Mouse (Mus musculus): Measurements from ENCODE around the gene Eif3a. TPM values are rescaled to one million over a fixed set of nuclear protein-coding genes. Genes with fewer than 3 reads are reported as not detected.
A peak's percentile ranks its signal among the peaks of the same experiment; 100 is the strongest.

Gene Eif3a
- polyA plus RNA-seq (2014; fragmentation: Nextera tagmentation; extraction: Ambion mirVana) = 122 and 140 TPM in 2 replicates

GRCm38 (mm10) chr19:60790551-60791161 is at the start of gene Eif3a:
Gene Eif3a, minus strand, starts transcription at chr19:60790658.
- H3K4me1 ChIP-seq (ENCODE audit: control insufficient read depth, insufficient read depth, low read length) = peaks cover 20% of the 10 kb centered on the region
- H3K4me2 ChIP-seq (ENCODE audit: low read length) = peak within 1 kb of the TSS; percentile 69
- H3K9ac ChIP-seq (replicated peaks; ENCODE audit: low read length) = peak within 1 kb of the TSS; percentile 99
- no peaks in the 10 kb centered on the region for H3K36me3 ChIP-seq (ENCODE audit: control insufficient read depth, insufficient read depth, low read length)
- H3K4me3 ChIP-seq (replicated peaks; ENCODE audit: low read depth, low read length) = peak within 1 kb of the TSS; percentile 99
- WGBS = under 1% methylated on average over 57 of the region's 57 CpGs
- ATAC-seq (ENCODE audit: low FRiP score, low TSS enrichment) (peak; percentile 96), DNase-seq (peak; percentile 98)
- H3K9me3 ChIP-seq (ENCODE audit: control insufficient read depth, low read length) = no peaks in the 10 kb centered on the region
- peak within 1 kb of the TSS; percentile 94 for H3K27ac ChIP-seq (replicated peaks; ENCODE audit: low read depth, low read length)
- H3K27me3 ChIP-seq (ENCODE audit: control insufficient read depth, insufficient read depth, low read length) = no peaks in the 10 kb centered on the region

DNA sequence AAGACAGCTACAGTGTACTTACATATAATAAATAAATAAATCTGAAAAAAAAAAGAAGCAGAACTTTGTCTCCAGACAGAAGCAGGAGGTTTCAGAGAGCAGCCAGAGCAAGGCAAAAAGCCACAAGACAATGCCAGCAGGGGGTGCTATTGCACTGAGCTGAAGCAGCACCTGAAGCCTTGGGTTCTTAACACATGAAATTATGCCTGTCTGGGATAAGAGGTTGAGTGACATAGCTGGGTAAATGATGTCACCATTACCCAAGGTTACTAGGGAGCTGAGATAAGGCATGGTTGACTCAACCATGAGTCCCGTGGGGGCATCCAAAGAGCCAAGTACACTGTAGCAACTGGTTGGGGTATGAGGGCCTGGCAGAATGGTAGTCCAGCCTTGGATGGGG is 47.3 kb upstream of the Eif3a start:
- Histone ChIP-seq H3K9ac (replicated peaks; ENCODE audit: low read length) (no peak overlapping the region), H3K36me3 (ENCODE audit: control insufficient read depth, insufficient read depth, low read length) (peaks cover 77% of the 10 kb centered on the region), H3K4me3 (replicated peaks; ENCODE audit: low read depth, low read length) (no peak overlapping the region), H3K27ac (replicated peaks; ENCODE audit: low read depth, low read length) (no peak overlapping the region), H3K27me3 (ENCODE audit: control insufficient read depth, insufficient read depth, low read length) (no peaks in the 10 kb centered on the region), H3K9me3 (ENCODE audit: control insufficient read depth, low read length) (no peaks in the 10 kb centered on the region), H3K4me2 (ENCODE audit: low read length) (no peak overlapping the region), H3K4me1 (ENCODE audit: control insufficient read depth, insufficient read depth, low read length) (no peaks in the 10 kb centered on the region)
- WGBS = 86% methylated on average over 1 of the region's 1 CpGs
- peak; percentile 88 for DNase-seq
- ATAC-seq (ENCODE audit: low FRiP score, low TSS enrichment) = no peak

GRCm38 (mm10) chr19:60818677-60819076 is 28.2 kb upstream of the Eif3a start:
- Histone ChIP-seq H3K27me3 (ENCODE audit: control insufficient read depth, insufficient read depth, low read length) (no peaks in the 10 kb centered on the region), H3K9me3 (ENCODE audit: control insufficient read depth, low read length) (no peaks in the 10 kb centered on the region), H3K9ac (replicated peaks; ENCODE audit: low read length) (no peak overlapping the region), H3K36me3 (ENCODE audit: control insufficient read depth, insufficient read depth, low read length) (peaks cover 72% of the 10 kb centered on the region), H3K4me2 (ENCODE audit: low read length) (no peak overlapping the region), H3K27ac (replicated peaks; ENCODE audit: low read depth, low read length) (no peak overlapping the region), H3K4me1 (ENCODE audit: control insufficient read depth, insufficient read depth, low read length) (no peaks in the 10 kb centered on the region), H3K4me3 (replicated peaks; ENCODE audit: low read depth, low read length) (no peak overlapping the region)
- DNase-seq (no peak), ATAC-seq (ENCODE audit: low FRiP score, low TSS enrichment) (no peak)
- WGBS = 95% methylated on average over 6 of the region's 6 CpGs

GRCm38 (mm10) chr19:60813133-60813532 is 22.7 kb upstream of the Eif3a start:
- Histone ChIP-seq H3K36me3 (ENCODE audit: control insufficient read depth, insufficient read depth, low read length) (peaks cover 26% of the 10 kb centered on the region), H3K4me1 (ENCODE audit: control insufficient read depth, insufficient read depth, low read length) (peaks cover 4% of the 10 kb centered on the region; the same call in 1 of the 2 replicates), H3K4me3 (replicated peaks; ENCODE audit: low read depth, low read length) (no peak overlapping the region), H3K27me3 (ENCODE audit: control insufficient read depth, insufficient read depth, low read length) (no peaks in the 10 kb centered on the region), H3K27ac (replicated peaks; ENCODE audit: low read depth, low read length) (no peak overlapping the region), H3K9me3 (ENCODE audit: control insufficient read depth, low read length) (no peaks in the 10 kb centered on the region), H3K4me2 (ENCODE audit: low read length) (no peak overlapping the region), H3K9ac (replicated peaks; ENCODE audit: low read length) (no peak overlapping the region)
- WGBS = 97% methylated on average over 6 of the region's 6 CpGs
- ATAC-seq (ENCODE audit: low FRiP score, low TSS enrichment) = no peak
- DNase-seq = no peak

DNA sequence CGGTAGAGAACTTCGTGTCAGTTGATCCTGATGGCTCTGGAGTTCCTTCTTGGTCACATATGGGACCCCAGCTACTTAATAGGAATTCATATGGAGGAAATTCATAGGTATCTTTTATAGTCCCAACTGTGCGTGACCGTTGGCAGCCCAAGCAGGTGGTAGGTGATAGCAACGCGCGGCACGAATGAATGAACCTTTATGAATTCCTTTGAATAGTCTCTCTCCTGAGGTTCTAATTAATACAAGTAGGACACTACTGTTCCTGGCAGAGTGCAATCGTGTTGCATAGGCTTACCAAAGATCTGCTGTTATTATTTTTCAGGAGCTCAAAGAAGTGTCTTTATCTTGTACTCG is 21.6 kb upstream of the Eif3a start:
- WGBS = 20% methylated on average over 10 of the region's 10 CpGs
- no peaks in the 10 kb centered on the region for H3K9me3 ChIP-seq (ENCODE audit: control insufficient read depth, low read length)
- peak overlapping the region; percentile 66 for H3K4me2 ChIP-seq (ENCODE audit: low read length)
- H3K4me1 ChIP-seq (ENCODE audit: control insufficient read depth, insufficient read depth, low read length) = peaks cover 4% of the 10 kb centered on the region; the same call in 1 of the 2 replicates
- no peak for DNase-seq
- ATAC-seq (ENCODE audit: low FRiP score, low TSS enrichment) = no peak
- H3K27me3 ChIP-seq (ENCODE audit: control insufficient read depth, insufficient read depth, low read length) = no peaks in the 10 kb centered on the region
- no peak overlapping the region for H3K27ac ChIP-seq (replicated peaks; ENCODE audit: low read depth, low read length)
- peak overlapping the region; percentile 82 for H3K9ac ChIP-seq (replicated peaks; ENCODE audit: low read length)
- H3K36me3 ChIP-seq (ENCODE audit: control insufficient read depth, insufficient read depth, low read length) = peaks cover 22% of the 10 kb centered on the region
- H3K4me3 ChIP-seq (replicated peaks; ENCODE audit: low read depth, low read length) = peak overlapping the region; percentile 58

DNA sequence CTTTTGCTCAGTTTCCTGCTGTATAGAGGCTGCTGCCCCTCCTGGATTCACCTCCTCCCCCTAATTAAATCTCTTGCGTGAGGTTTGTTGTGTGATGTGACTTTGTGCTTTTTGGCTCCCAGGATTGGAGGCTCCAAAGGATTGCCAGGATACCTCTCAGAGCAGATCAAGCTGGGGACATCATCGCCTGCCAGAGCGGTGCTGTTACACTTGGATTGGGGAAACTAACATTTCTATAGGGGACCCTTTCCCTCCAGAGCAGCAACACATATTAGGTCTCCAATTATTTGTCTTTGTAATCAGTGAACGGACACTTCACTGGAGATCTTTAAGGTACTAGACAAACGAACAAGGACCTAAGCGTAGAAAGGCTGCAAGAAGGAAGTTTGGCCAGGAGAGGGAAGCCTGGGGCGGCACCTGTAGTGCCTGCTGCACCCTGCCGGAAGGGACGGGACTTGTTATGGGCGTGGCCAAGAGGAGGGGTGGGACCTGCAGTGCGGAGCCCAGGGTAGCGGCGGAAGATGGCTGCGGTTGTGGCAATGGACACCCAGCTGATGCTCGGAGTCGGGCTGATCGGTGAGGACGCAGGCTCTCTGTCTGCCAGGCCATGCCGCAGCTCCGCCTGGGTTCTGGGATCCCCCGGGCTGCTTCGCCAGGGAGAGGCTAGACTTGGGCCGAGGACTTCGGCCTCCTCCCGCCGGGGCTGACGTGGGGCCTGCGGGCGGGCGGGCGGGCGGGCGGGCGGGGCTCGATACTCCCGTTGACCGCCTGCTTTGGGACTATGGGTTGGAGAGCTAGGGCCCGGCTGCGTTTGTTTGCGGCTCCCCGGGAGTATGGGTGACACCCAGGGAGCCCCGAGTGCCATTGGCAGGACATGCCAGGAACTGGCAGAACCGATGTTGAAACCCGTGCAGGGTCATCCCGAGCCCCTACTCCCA is 20.9 kb upstream of the Eif3a start, which contains the start of gene Fam45a:
Gene Fam45a (plus strand): TSS at position 488 of the 938 bp plus-strand sequence.
- Histone ChIP-seq H3K9ac (replicated peaks; ENCODE audit: low read length) (peak within 1 kb of the TSS; percentile 82), H3K4me1 (ENCODE audit: control insufficient read depth, insufficient read depth, low read length) (peaks cover 4% of the 10 kb centered on the region; the same call in 1 of the 2 replicates), H3K9me3 (ENCODE audit: control insufficient read depth, low read length) (no peaks in the 10 kb centered on the region), H3K4me3 (replicated peaks; ENCODE audit: low read depth, low read length) (peak within 1 kb of the TSS; percentile 58), H3K36me3 (ENCODE audit: control insufficient read depth, insufficient read depth, low read length) (peaks cover 15% of the 10 kb centered on the region), H3K27ac (replicated peaks; ENCODE audit: low read depth, low read length) (peak within 1 kb of the TSS; percentile 75), H3K4me2 (ENCODE audit: low read length) (peak within 1 kb of the TSS; percentile 66), H3K27me3 (ENCODE audit: control insufficient read depth, insufficient read depth, low read length) (no peaks in the 10 kb centered on the region)
- ATAC-seq (ENCODE audit: low FRiP score, low TSS enrichment) = peak; percentile 99
- 1% methylated on average over 42 of the region's 45 CpGs for WGBS
- DNase-seq = peak; percentile 93

DNA sequence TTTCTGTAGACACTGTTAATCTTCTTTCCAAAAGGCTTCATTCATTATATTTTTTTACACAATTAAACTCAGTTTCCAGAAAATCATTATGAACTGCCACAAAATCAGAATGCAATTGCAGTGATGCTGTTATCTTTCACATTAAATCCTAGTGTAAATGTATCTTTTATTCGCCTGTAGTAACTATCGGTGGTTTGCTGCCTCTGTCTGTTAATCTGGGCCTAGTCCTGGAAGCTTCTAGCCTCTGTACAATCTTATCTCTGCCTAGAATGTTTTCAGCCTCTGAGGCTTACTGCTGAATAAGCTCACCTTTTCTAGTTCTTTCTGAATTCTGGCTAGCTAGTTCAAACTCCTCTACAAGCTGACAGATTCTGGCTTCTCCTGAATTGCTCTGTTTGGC is 19.5 kb upstream of the Eif3a start:
- 95% methylated on average over 2 of the region's 2 CpGs for WGBS
- Histone ChIP-seq H3K27ac (replicated peaks; ENCODE audit: low read depth, low read length) (no peak overlapping the region), H3K36me3 (ENCODE audit: control insufficient read depth, insufficient read depth, low read length) (peaks cover 5% of the 10 kb centered on the region), H3K9ac (replicated peaks; ENCODE audit: low read length) (no peak overlapping the region), H3K4me1 (ENCODE audit: control insufficient read depth, insufficient read depth, low read length) (peaks cover 4% of the 10 kb centered on the region; the same call in 1 of the 2 replicates), H3K4me2 (ENCODE audit: low read length) (no peak overlapping the region), H3K9me3 (ENCODE audit: control insufficient read depth, low read length) (no peaks in the 10 kb centered on the region), H3K4me3 (replicated peaks; ENCODE audit: low read depth, low read length) (no peak overlapping the region), H3K27me3 (ENCODE audit: control insufficient read depth, insufficient read depth, low read length) (no peaks in the 10 kb centered on the region)
- DNase-seq (no peak), ATAC-seq (ENCODE audit: low FRiP score, low TSS enrichment) (no peak)

DNA sequence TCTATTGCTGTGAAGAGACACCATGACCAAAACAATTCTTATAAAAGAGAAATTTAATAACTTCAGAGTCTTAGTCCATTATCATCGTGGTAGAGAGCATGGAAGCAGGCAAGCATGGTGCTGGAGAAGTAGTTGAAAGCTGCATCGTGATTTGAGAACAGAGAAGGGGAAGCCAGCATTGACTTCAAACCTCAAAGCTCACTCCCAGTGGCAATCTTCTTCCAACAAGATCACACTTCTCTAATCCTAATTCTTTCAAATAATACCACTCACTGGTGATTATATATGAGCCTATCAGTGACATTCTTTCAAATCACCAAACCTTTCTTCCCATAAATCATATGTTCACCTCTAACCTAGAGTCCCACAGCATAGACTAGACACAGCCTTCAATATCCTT is 14.4 kb upstream of the Eif3a start:
- H3K27ac ChIP-seq (replicated peaks; ENCODE audit: low read depth, low read length) = no peak overlapping the region
- no peaks in the 10 kb centered on the region for H3K4me1 ChIP-seq (ENCODE audit: control insufficient read depth, insufficient read depth, low read length)
- no peak for ATAC-seq (ENCODE audit: low FRiP score, low TSS enrichment)
- no peak overlapping the region for H3K9ac ChIP-seq (replicated peaks; ENCODE audit: low read length)
- no peaks in the 10 kb centered on the region for H3K9me3 ChIP-seq (ENCODE audit: control insufficient read depth, low read length)
- no peaks in the 10 kb centered on the region for H3K27me3 ChIP-seq (ENCODE audit: control insufficient read depth, insufficient read depth, low read length)
- no peak for DNase-seq
- no peaks in the 10 kb centered on the region for H3K36me3 ChIP-seq (ENCODE audit: control insufficient read depth, insufficient read depth, low read length)
- H3K4me2 ChIP-seq (ENCODE audit: low read length) = no peak overlapping the region
- 65% methylated on average over 2 of the region's 2 CpGs for WGBS
- H3K4me3 ChIP-seq (replicated peaks; ENCODE audit: low read depth, low read length) = no peak overlapping the region
